Mouse (Mus musculus) thymus, adult 2 months (tissue): Measurements from ENCODE around the gene Atg10.

Source experiments
- CTCF ChIP-seq: fragments of 200-500 bp; IDR thresholded peaks from 2 replicates; pipeline ENCODE4 v1.5.1; 2012; ENCODE audit warnings: mild to moderate bottlenecking, control low read depth, low read length, moderate library complexity, borderline replicate concordance; ENCODE audit not compliant: control insufficient read depth, poor library complexity, insufficient read depth; ENCODE audit errors: extremely low read depth
- POLR2A ChIP-seq: fragments of 200-500 bp; IDR thresholded peaks from 2 replicates; pipeline ENCODE4 v1.6.1; 2012; ENCODE audit warnings: mild to moderate bottlenecking, low read length, control low read depth, moderate library complexity; ENCODE audit not compliant: control insufficient read depth, poor library complexity, insufficient read depth; ENCODE audit errors: extremely low read depth

GRCm38 (mm10) chr13:91184226-91184625 lies 39.5 kb downstream of the Atg10 start:
- no peak for TF ChIP-seq CTCF
- no peak for TF ChIP-seq POLR2A
